Mouse (Mus musculus) forebrain, embryonic 12.5 days (tissue): ENCODE measurements around the gene Sox8. TPM values are rescaled to one million over a fixed set of nuclear protein-coding genes. Genes with fewer than 3 reads are reported as not detected.
A peak's percentile ranks its signal among the peaks of the same experiment; 100 is the strongest.

ENCODE experiments used
- ATAC-seq: fragments of 200-750 bp; cut with Nextera tagmentation; 2 replicates; pipeline ENCODE4 v1.8.0; 2017; ENCODE audit warnings: moderate TSS enrichment; ENCODE audit not compliant: low FRiP score
- H3K27ac ChIP-seq: fragments of 300-500 bp; sonication (generic); 2 replicates; pipeline ENCODE4 v1.5.1; 2016; ENCODE audit warnings: mild to moderate bottlenecking
- H3K27me3 ChIP-seq: fragments of 300-500 bp; sonication (generic); 2 replicates; pipeline ENCODE4 v1.6.1; 2016; ENCODE audit warnings: mild to moderate bottlenecking
- H3K36me3 ChIP-seq: fragments of 300-500 bp; sonication (generic); replicated peaks from 2 replicates; pipeline ENCODE4 v1.6.1; 2016; ENCODE audit warnings: mild to moderate bottlenecking
- H3K4me1 ChIP-seq: fragments of 300-500 bp; sonication (generic); 2 replicates; pipeline ENCODE4 v1.6.1; 2016
- H3K4me2 ChIP-seq: fragments of 300-500 bp; sonication (generic); 2 replicates; pipeline ENCODE4 v1.6.1; 2016; ENCODE audit warnings: mild to moderate bottlenecking, moderate library complexity
- H3K4me3 ChIP-seq: fragments of 300-500 bp; sonication (generic); replicated peaks from 2 replicates; pipeline ENCODE4 v1.5.1; 2016; ENCODE audit warnings: mild to moderate bottlenecking
- H3K9ac ChIP-seq: fragments of 300-500 bp; sonication (generic); 2 replicates; pipeline ENCODE4 v1.6.1; 2016; ENCODE audit warnings: mild to moderate bottlenecking
- H3K9me3 ChIP-seq: fragments of 300-500 bp; sonication (generic); 2 replicates; pipeline ENCODE4 v1.6.1; 2016
- WGBS: fragments of 180-500 bp; shearing (Covaris S2); methylation state at CpG from one replicate; pipeline ENCODE4 v1.1.7; 2016; 5-methylcytosine and 5-hydroxymethylcytosine counted together
- polyA plus RNA-seq: library from polyadenylated mRNA; unstranded; fragments of >200 nt; fragmentation: Nextera tagmentation; extraction: Ambion mirVana; gene quantifications from 2 replicates; pipeline ENCODE4 v1.2.1, GENCODE M21; 2016

The Sox8 gene
- polyA plus RNA-seq, 1 experiment from 2014 or later = 10.3 TPM

GRCm38 (mm10) chr17:25577702-25578101 is 7.2 kb upstream of the Sox8 start:
- peaks cover 26% of the 10 kb centered on the region for H3K27me3 ChIP-seq
- no peak for ATAC-seq
- H3K36me3 ChIP-seq = no peaks in the 10 kb centered on the region
- no peaks in the 10 kb centered on the region for H3K9me3 ChIP-seq
- peaks cover 35% of the 10 kb centered on the region for H3K4me1 ChIP-seq
- no peak overlapping the region for H3K4me3 ChIP-seq
- H3K27ac ChIP-seq = no peak overlapping the region
- WGBS = 47% methylated on average over 2 of the region's 2 CpGs
- no peak overlapping the region for H3K9ac ChIP-seq
- no peak overlapping the region for H3K4me2 ChIP-seq

GRCm38 (mm10) chr17:25577263-25577662 is 6.8 kb upstream of the Sox8 start:
- peaks cover 31% of the 10 kb centered on the region for H3K4me1 ChIP-seq
- H3K36me3 ChIP-seq = no peaks in the 10 kb centered on the region
- no peak overlapping the region for H3K9ac ChIP-seq
- no peak overlapping the region for H3K4me2 ChIP-seq
- peaks cover 31% of the 10 kb centered on the region for H3K27me3 ChIP-seq
- 34% methylated on average over 6 of the region's 6 CpGs for whole genome bisulfite sequencing
- H3K9me3 ChIP-seq = no peaks in the 10 kb centered on the region
- ATAC-seq = no peak
- no peak overlapping the region for H3K4me3 ChIP-seq
- no peak overlapping the region for H3K27ac ChIP-seq

- Histone ChIP-seq H3K36me3 (no peaks in the 10 kb centered on the region), H3K4me3 (no peak overlapping the region), H3K27ac (no peak overlapping the region), H3K4me2 (no peak overlapping the region), H3K9me3 (no peaks in the 10 kb centered on the region), H3K9ac (no peak overlapping the region), H3K27me3 (peaks cover 43% of the 10 kb centered on the region), H3K4me1 (peaks cover 32% of the 10 kb centered on the region)
- 79% methylated on average over 2 of the region's 2 CpGs for WGBS
- ATAC-seq = no peak
Observed at GRCm38 (mm10) chr17:25576034-25576433, 5.5 kb upstream of the Sox8 start.

GRCm38 (mm10) chr17:25575208-25575971 is 4.9 kb upstream of the Sox8 start:
- Histone ChIP-seq H3K4me3 (no peak overlapping the region), H3K36me3 (no peaks in the 10 kb centered on the region), H3K4me1 (peaks cover 36% of the 10 kb centered on the region), H3K9me3 (no peaks in the 10 kb centered on the region), H3K4me2 (no peak overlapping the region), H3K27me3 (peaks cover 49% of the 10 kb centered on the region), H3K27ac (no peak overlapping the region), H3K9ac (no peak overlapping the region)
- 74% methylated on average over 12 of the region's 12 CpGs for WGBS
- no peak for ATAC-seq

GRCm38 (mm10) chr17:25571453-25571820 is 951 bp upstream of the Sox8 start:
- H3K36me3 ChIP-seq = 0 out of 2 replicates have a peak, but pooled peaks cover 6% of the 10 kb centered on the region
- peaks cover 40% of the 10 kb centered on the region for H3K4me1 ChIP-seq
- no peak overlapping the region for H3K27ac ChIP-seq
- H3K4me2 ChIP-seq = peak overlapping the region; percentile 91
- ATAC-seq = no peak
- no peaks in the 10 kb centered on the region for H3K9me3 ChIP-seq
- H3K4me3 ChIP-seq = peak overlapping the region; percentile 46
- peaks cover 76% of the 10 kb centered on the region for H3K27me3 ChIP-seq
- 5% methylated on average over 8 of the region's 8 CpGs for WGBS
- peak overlapping the region; percentile 61 for H3K9ac ChIP-seq

GRCm38 (mm10) chr17:25569833-25570647 is 446 bp downstream of the Sox8 start:
- Histone ChIP-seq H3K27me3 (peaks cover 79% of the 10 kb centered on the region), H3K4me3 (peak overlapping the region; percentile 46)
- peak; percentile 52 for ATAC-seq

GRCm38 (mm10) chr17:25568880-25569279 is 1.6 kb downstream of the Sox8 start:
- no peak for ATAC-seq
- peaks cover 57% of the 10 kb centered on the region for H3K4me1 ChIP-seq
- WGBS = 61% methylated on average over 11 of the region's 11 CpGs
- no peak overlapping the region for H3K27ac ChIP-seq
- H3K4me2 ChIP-seq = peak overlapping the region; percentile 91
- 0 out of 2 replicates have a peak, but pooled peaks cover 6% of the 10 kb centered on the region for H3K36me3 ChIP-seq
- H3K9me3 ChIP-seq = no peaks in the 10 kb centered on the region
- peaks cover 77% of the 10 kb centered on the region for H3K27me3 ChIP-seq
- peak overlapping the region; percentile 46 for H3K4me3 ChIP-seq
- peak overlapping the region; percentile 61 for H3K9ac ChIP-seq

More at GRCm38 (mm10) chr17:25569833-25570647, 446 bp downstream of the Sox8 start:
- peak overlapping the region; percentile 91 for H3K4me2 ChIP-seq
- 0 out of 2 replicates have a peak, but pooled peaks cover 6% of the 10 kb centered on the region for H3K36me3 ChIP-seq
- no peaks in the 10 kb centered on the region for H3K9me3 ChIP-seq
- WGBS = 2% methylated on average over 54 of the region's 54 CpGs
- H3K27ac ChIP-seq = no peak overlapping the region
- peak overlapping the region; percentile 61 for H3K9ac ChIP-seq
- H3K4me1 ChIP-seq = peaks cover 47% of the 10 kb centered on the region

- no peak for ATAC-seq
- H3K9ac ChIP-seq = no peak overlapping the region
- peaks cover 76% of the 10 kb centered on the region for H3K27me3 ChIP-seq
- no peaks in the 10 kb centered on the region for H3K9me3 ChIP-seq
- no peak overlapping the region for H3K27ac ChIP-seq
- 46% methylated on average over 10 of the region's 10 CpGs for WGBS
- H3K4me2 ChIP-seq = peak overlapping the region; percentile 91
- peak overlapping the region; percentile 46; the same call in 1 of the 2 replicates for H3K4me3 ChIP-seq
- 0 out of 2 replicates have a peak, but pooled peaks cover 6% of the 10 kb centered on the region for H3K36me3 ChIP-seq
- H3K4me1 ChIP-seq = peaks cover 57% of the 10 kb centered on the region
Observed at GRCm38 (mm10) chr17:25568206-25568605, 2.3 kb downstream of the Sox8 start.

GRCm38 (mm10) chr17:25567745-25568144 is 2.7 kb downstream of the Sox8 start:
- Histone ChIP-seq H3K27ac (no peak overlapping the region), H3K4me1 (peaks cover 57% of the 10 kb centered on the region)

GRCm38 (mm10) chr17:25567261-25567660 is 3.2 kb downstream of the Sox8 start:
- Histone ChIP-seq H3K36me3 (0 out of 2 replicates have a peak, but pooled peaks cover 6% of the 10 kb centered on the region), H3K27me3 (peaks cover 70% of the 10 kb centered on the region), H3K9ac (no peak overlapping the region), H3K4me3 (no peak overlapping the region), H3K27ac (peak overlapping the region; percentile 31; the same call in 1 of the 2 replicates), H3K4me1 (peaks cover 60% of the 10 kb centered on the region), H3K4me2 (peak overlapping the region; percentile 91; the same call in 1 of the 2 replicates), H3K9me3 (no peaks in the 10 kb centered on the region)
- 83% methylated on average over 13 of the region's 13 CpGs for WGBS
- ATAC-seq = no peak

More at GRCm38 (mm10) chr17:25567745-25568144, 2.7 kb downstream of the Sox8 start:
- no peak for ATAC-seq
- Histone ChIP-seq H3K9ac (no peak overlapping the region), H3K9me3 (no peaks in the 10 kb centered on the region), H3K4me3 (peak overlapping the region; percentile 46), H3K4me2 (peak overlapping the region; percentile 91), H3K36me3 (0 out of 2 replicates have a peak, but pooled peaks cover 6% of the 10 kb centered on the region), H3K27me3 (peaks cover 75% of the 10 kb centered on the region)
- WGBS = 21% methylated on average over 14 of the region's 14 CpGs

GRCm38 (mm10) chr17:25565860-25566600 is 4.5 kb downstream of the Sox8 start:
- ATAC-seq = no peak
- H3K36me3 ChIP-seq = 0 out of 2 replicates have a peak, but pooled peaks cover 6% of the 10 kb centered on the region
- H3K9me3 ChIP-seq = no peaks in the 10 kb centered on the region
- peak overlapping the region; percentile 75; the same call in 1 of the 2 replicates for H3K27ac ChIP-seq
- peaks cover 66% of the 10 kb centered on the region for H3K4me1 ChIP-seq
- WGBS = 79% methylated on average over 17 of the region's 17 CpGs
- H3K4me3 ChIP-seq = no peak overlapping the region
- no peak overlapping the region for H3K9ac ChIP-seq
- peaks cover 58% of the 10 kb centered on the region for H3K27me3 ChIP-seq
- no peak overlapping the region for H3K4me2 ChIP-seq
